Mouse (Mus musculus) fibroblast of lung, adult 2 months (primary cell): Measurements from ENCODE around the gene Ppp1r14c.

Source experiments
- DNase-seq: peaks from one replicate; pipeline ENCODE4 v3.0.0-alpha.2; 2011; ENCODE audit warnings: low read depth

Gene Ppp1r14c

DNA sequence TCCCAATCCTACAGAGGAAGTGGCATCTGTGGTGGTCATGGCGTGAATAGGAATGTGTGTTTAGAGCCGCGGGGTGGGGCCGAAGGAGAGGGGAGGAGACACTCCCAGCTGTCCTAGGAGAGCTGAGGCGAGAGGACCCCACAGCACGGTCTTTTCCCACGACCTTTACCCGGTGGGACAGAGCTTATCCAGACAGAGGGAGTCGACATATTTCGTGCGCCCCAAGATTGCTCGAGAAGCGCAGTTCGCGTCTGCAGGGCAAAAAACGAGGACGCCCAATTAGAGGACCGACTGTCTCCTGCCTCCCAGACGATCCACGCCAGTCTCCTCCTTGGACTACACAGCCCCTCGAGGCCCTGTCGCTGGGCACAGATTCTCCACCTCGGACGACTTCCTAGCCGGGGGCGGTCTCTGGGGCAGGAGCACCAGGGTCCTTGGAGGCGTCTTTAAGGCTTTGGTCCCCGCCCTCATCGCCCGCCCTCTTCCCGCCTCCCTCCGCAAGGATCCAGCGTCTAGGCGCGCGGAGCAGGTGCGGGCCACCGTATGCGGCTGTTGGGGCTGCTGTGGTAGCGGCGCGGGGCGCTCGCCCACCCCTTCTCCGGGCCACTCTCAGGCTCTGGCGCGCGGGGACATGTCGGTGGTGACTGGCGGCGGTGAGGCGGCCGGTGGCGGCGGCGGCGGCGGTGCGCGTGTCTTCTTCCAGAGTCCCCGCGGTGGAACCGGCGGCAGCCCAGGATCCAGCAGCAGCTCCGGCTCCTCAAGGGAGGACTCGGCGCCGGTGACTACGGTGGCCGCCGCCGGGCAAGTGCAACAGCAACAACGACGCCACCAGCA is at the start of gene Ppp1r14c:
Gene Ppp1r14c, plus strand, starts transcription at position 22 of the 834 bp plus-strand sequence.
- no peak for DNase-seq

DNA sequence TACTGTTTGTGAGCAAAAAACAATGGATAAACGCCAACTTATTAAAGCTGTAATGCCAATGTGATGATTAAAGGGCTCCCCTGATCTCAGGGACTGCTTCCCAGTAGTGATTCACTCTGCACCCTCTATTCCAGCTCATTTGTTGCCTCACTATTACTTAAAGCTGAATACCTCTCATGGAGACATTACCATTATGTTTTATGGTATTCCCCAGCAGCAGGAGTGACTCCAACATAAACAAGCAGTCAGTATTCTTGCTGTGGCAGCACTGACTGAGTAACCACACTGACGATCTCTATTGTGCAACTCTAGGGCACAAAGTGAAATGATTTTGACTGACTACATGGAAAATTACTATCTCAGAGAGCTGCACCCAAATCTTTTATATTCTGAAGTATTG is 44.5 kb upstream of the Ppp1r14c start:
- no peak for DNase-seq

DNA sequence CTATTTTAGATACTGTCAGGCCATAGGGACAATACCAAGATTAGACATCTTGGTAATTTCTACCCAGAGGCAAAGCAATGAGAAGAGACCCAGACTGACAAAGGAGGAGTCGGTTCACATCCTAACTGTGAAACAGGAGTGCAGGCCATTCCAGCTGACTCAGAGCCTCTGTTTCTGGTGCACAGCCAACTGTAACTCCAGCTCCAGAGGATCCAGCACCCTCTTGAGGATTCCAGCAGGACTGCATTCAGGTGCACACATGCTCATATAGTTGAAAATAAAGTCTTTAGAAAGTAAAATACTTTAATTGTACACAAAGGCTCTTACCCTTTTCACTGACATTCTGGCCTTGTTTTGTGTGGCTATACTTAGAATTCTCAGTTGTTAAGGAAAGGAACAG is 40.4 kb upstream of the Ppp1r14c start:
- no peak for DNase-seq

DNA sequence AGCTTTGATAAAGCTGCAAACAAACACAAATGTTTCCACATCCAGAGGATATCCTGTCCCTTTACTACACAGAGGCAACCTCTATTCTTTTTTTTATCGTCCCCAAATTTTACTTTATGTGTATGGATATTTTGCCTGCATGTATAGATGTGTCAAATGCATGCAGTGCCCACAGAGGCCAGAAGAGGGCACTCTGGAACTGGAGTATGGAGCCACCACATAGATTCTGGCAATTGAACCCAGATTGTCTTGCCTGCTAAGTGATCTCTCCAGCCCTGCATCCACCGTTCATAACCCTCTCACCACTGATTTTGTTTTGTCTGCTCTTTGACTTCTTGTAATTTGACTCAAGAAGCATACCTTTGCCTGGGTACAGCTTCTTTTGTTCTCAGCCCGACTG is 33.0 kb upstream of the Ppp1r14c start:
- DNase-seq = no peak

DNA sequence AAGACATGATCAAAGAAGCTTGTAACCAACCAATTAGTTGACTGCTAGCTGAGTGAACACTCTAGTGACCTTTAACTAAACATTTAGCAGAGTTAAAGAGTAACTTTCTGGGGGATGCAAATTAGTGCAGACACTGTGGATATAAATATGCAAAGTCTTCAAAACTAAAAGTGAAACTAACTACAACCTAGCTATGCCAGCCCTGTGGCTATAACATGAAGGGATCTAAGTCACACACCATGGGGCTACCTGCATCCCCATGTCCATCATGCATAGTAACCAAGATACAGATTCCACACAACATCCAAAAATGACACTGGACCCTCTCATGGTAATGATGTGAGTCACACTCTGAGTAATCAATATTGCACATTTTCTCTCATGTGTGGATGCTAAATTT is 31.3 kb upstream of the Ppp1r14c start:
- DNase-seq = no peak

DNA sequence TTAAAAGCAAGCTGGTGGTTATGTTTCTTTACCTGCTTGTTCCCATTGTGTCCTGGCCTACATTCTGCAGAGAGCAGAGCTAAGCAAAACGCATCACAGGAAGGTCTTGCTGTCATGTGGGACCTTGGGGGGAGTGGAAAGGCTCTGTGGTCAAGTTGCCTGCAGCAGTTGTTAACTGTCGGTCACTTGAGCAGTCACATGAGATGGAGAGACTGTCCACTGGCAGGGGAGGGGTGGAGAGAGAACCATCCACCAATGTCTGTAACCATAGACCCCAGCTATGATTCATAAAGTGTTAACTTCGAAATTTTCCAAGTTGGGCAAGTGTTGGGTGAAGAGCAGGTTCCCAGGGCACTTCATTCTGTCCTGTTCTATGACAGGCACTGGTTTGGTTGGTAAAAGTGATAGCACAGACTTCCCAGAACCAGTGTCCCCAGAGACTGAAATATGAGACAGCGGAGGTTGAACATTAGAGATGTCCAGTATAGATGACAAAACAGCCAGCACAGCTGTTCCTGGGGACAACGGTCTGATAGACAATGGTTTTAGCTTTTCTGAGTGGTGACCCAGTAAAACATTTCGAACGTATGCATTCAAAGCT is 29.0 kb upstream of the Ppp1r14c start:
- DNase-seq = no peak

DNA sequence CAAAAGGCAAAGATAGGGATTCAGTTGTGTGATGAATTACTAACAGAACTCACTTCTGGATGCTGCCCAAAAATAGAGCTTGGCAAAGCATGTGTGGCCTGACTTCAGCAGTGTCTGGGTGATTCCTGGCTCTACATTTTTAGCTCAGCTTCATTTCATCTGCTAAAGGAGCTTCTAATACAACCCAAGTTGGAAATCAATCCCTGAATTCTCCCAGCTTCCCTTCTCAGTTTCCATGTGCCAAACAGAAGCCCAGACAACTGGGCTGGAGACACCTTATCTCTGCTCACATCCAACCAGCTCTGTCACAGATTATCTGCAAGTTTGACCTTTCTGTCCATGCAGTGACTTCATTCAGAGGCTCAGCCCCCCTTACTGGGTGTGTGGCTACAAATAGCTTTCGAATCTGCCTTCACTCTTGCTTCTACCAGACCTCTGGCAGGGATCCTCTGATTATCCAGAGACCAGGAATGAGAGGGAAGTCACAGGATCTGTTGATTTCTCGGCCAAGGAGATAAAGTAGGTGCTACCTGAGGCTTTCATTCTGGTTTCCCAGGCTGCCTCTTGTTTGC is 28.4 kb upstream of the Ppp1r14c start:
- no peak for DNase-seq

DNA sequence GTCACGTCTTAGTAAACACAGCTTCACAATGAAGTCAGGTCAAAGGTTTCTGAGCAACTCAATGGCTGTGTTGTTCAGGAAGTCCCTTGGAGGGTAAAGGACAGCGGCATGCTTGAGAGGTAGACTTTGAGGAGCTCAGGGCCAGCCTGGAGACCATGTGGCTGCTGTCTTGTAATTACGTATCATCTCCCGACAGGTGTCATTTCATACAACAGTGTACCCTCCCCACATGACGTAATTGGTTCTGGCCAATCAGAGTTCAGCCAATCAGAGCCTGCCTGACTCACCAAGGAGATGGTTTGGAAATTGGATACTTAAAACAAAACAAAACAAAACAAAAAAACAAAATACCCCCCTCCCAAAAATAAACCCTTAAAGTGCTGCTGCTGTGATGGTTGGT is 20.2 kb upstream of the Ppp1r14c start:
- DNase-seq = no peak

DNA sequence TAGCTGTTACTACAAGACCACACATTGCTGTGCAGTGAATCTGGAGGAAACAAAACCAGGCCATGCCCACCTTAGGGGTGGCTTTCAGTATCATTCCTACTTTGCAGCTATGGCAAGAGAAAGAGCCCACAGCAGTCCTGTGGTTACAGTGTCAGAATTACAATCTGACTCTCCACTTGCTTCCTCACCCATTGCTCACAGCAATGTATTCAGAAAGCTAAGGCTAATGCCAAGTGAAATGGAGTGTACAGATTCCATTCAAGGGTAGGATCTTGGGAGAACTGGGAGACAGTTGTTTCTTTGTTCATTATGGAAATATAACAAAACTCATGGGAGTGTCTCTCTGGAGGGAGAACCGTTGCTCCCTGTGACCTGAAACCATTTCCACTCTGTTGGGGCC is 6.3 kb upstream of the Ppp1r14c start:
- no peak for DNase-seq

DNA sequence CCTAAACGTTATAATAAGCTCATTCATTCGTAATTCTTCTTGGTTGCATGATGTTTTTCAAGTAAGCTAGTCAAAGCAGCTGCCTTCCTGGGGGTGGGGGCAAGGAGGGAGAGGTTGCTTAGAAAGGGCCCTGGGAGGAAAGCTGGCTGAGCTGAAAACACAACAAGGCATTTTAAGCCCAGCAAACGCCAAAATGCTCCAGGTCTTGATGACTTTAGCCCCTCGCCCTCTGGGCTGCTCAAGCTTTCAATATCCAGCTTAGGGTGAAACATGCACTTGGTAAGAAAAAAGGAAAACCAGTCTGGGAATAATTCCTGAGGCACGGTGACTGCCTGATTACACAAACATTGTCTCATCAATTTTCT is 204 bp upstream of the Ppp1r14c start:
- no peak for DNase-seq

DNA sequence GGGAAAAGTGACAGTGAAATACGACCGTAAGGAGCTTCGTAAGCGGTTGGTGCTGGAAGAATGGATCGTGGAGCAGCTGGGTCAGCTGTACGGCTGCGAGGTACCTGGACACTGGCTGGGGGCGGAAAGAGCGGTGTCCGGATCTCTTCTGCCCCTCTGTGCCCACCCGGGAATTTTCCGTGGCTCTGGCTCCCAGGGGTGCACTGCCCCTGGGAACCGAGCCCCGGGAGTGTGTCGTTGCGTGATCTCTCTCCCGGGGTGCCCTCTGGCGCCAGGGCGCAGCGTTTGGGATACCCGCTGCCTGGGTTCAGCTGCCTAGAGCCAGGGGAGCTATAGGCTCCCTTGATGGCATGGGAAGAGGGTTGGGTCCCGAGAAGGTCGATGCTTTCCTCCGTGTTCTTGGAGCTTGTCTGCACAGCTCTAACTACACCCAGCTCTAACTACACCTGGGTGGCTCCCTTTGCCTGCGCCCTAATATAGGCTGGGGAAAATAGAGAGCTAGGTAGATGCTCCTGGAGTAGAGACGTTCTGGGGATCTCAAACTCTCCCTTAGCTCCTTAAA is 1.1 kb downstream of the Ppp1r14c start:
- DNase-seq = no peak

DNA sequence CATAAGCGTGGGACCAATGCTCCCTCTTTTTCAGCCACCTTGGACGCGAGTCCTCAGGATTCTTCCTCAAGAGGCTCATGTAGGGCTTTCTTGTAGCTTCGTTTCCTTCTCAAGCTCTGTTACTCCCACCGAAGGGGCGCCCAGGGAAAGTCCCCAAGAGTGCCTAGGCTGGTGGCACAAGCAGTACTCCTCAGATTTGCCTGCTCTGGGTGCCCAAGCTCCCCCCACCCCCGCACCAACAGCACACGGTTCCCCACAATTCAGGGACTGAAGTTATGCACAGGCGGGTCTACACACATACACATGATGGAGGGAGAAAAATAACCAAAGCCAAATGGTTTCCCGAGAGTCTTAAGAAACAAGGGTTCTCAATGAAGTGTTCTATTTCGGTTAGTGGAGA is 1.6 kb downstream of the Ppp1r14c start:
- DNase-seq = no peak

DNA sequence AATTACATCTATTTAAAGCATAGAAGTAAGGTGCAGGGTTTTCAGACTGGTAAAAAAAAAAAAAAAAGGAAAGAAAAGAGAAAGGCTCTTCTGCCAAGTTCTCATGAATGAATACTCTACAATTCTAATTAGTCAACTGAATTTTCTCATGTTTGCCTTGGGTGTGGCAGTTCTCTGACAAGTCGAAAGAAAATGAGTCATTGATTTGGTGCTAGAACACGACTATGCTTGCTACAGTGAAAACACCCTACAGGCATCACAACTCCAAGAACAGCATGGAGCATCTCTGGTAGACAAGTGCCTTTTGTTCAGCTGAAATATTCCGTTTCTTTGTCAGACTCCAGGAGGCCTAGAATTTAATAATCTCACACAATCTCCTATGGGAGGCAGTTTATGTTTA is 17.3 kb downstream of the Ppp1r14c start:
- peak; percentile 10 for DNase-seq

DNA sequence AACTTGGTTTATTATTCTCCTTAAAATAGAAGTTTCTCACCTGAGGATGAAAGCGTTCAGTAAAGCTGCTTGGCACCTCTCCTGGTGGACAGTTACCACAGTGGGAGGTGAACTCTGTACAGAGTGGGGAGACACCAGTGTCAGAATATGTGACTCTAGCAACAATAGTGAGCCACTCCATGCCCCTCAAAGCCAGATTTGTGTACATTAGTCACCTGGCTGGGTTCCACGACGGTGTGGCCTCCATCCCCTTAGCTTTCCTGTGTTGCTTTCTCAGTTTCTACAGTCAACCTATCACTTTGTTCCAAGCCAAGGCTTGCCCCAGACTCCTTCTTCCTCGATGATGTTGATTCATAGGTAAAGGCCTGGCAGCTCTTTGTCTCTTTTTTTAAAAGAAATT is 26.4 kb downstream of the Ppp1r14c start:
- DNase-seq = no peak

DNA sequence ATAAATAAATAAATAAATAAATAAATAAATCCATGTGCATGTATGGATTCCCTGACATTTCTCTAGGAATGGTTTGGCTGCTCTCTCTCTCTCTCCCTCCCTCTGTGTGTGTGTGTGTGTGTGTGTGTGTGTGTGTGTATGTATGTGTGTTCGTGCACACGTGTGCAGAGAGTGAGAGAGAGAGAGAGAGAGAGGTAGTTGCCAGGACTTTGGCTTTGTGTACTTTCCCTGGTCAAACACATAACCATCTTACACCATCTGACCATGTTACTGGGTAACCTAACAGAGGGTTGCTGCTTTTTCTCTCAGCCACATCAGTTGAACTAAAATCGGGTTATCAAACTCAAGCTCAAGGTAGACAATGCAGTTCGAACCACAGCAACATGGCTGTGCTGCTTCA is 27.7 kb downstream of the Ppp1r14c start:
- DNase-seq = no peak

DNA sequence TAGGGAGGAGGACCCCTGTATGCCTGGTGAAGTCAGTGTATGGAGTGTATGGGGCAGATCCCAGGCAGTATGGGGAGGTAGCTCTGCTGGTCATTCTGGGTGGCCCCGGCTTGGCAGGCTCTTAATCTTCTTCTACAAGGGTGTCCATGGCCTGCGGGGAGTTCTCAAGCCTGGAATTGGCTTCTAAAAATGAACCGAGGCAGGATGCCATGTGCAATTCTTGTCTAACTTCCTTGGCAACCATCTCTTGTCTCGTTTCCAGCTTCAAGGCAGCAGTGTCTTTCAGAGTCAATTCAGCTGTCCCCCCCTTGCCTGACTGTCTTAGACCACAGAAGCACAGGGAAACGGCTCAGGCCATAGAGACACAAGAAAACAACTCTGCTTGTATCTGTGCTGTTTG is 28.3 kb downstream of the Ppp1r14c start:
- no peak for DNase-seq

DNA sequence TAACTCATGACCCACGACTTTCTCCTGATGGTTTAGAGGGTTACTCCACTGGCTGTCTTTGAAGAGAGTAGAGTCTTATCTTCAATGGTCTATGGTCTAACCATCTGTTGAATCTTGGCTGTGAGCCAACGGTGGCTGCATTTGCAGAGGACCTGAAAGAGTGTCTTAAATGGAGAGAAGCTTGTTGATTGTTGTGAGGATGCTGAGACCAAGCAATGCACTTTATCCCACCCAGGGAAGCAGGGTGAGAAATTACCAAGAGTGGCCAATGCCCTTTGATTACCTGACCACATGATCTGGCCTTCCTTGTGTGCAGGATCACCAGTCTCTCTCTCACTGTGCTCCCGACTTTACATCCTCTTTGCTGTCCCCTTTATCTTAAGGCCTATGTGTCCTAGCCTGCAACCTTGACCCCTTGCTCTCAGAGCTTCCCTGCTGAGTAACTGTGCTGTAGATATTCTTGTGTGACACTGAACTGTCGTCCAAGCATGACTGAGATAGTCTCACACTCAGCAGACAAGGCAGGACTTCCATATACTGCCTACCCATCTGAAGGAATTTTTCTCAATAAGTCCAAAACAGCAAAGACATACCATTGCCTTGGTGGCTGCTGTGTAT is 28.9 kb downstream of the Ppp1r14c start:
- DNase-seq = no peak

DNA sequence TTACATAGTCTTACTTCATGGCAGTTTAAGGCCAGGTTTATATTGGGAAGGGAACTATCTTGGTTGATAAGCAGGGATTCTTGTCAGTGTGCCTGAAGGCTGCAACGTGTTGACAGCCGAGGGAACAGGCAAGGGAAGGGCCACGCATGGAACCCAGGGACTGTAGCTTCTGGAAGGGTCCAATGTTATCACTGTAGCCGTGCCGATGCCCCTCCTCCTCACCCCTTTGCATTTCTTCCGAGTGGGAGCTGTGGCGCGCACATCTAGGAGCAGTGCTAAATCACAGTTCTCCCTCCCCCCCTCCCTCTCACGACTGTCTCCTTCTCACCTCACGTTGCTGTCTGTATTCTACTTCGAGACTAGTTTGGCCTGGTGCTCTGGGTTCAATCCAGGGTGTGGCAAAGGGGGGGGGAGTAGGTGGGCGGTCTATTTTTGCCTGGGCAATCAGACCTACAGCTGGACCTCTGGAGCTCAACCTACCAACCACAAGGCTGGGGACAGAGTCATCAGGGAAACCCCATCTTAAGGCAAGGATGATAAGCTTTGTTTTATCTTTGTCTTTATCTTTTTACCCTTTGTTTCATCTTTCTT is 29.6 kb downstream of the Ppp1r14c start:
- DNase-seq = no peak

DNA sequence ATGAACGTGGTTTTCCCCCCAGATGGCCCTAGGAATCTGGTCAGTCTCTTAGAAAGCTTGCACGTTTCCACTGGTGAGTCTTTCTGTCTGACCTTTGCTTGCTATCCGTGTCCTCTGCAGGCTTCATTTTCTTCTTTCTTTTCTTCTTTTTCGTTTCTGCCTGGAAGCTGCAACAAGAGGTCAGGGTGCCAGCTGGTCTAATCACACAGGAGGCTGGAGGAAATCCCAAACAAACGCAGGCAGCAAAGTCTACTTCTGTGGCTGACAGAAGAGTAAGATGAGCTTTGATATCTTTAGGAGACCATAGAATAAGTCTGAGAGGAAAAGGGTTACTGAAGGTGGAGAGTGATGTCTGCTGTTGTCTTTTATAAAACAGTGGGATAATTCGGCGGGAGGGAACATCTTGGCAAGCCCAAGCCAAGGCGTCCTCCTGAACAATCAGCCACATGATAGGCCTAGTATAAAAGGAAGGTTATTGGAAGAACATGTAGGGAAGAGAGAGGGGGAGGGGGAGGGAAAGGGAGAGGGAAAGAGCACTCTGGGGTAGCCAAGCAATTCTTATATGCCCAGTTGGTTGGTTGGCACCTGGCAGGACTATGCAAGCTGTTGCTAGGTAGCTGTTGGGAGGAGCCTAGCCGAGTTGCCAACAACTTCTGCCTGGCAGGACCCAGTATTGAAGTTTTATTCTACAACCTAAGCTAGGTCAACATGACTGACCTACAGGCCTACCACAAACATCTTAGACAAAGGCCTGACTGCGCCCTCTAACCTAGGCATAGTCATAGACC is 30.3 kb downstream of the Ppp1r14c start:
- DNase-seq = no peak

DNA sequence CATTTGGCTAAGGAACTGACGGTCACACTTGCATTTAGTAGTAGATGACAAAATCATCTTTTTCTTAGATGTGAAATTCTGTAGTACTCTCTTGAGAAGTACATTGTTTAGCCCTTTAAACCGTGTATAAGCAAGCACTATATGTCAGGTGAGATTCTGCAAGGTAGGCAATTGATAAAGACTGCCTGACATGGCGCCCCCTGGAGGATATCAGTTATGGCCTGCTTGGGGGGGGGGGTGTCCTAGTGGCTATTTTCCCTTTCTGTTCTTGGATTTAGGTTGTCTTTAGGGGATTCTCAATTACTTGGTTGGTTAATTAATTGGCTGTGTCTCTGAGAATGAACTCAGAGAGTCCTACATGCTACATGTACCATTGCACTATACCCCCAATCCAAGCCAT is 31.5 kb downstream of the Ppp1r14c start:
- DNase-seq = no peak

DNA sequence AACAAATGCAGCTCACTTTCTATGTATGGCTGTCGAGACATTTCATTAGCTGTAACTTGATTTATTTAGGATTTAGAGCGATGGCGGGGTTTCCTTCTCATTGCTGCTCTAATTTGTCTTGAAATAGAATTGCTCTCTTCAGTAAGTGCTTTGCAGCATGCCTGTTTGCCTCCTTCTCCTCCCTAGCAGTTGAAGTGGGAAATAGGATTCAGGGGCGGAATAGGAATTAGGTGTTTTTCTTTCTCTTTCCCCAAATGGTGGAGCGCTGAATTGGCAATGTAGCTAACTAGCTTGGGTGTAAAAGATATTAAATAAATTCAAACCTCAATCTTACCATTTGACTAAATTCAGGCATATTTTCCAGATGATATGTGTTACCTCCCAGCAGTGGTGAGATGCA is 32.2 kb downstream of the Ppp1r14c start:
- no peak for DNase-seq

DNA sequence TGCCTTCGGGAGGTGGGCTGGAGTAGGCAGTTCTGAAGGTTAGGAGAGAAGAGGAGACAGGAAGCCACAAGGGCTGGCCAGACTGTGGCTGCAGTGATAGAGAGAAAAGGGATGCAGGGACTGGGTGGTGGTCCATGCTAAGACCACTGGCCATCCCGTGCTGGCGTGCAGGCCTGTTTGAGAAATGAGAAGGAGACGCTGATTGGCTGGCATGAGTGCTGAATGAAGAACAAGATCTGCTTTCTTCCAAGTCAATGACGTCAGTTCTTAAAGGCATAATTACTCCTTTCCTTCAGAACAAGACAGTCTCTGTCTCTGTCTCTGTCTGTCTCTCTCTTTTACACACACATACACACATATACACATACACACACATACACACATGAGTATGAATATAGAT is 36.4 kb downstream of the Ppp1r14c start:
- DNase-seq = no peak
